Mouse (Mus musculus) CD4-positive naive resting alpha-beta T cell, adult 76 days (primary cell): ENCODE data around the gene Kctd21. TPM values are rescaled to one million over a fixed set of nuclear protein-coding genes. Genes with fewer than 3 reads are reported as not detected.

ENCODE experiments used
- total RNA-seq: library from RNA; stranded (reverse); gene quantifications from one replicate; pipeline ENCODE4 v1.2.4, GENCODE M21; 2023

Kctd21 gene
- 0.73 TPM for total RNA-seq

GRCm38 (mm10) chr7:97331726-97332666 lies at the start of gene Kctd21, which contains the start of gene Usp35:
Kctd21 (plus strand) TSS chr7:97332327.
Usp35 (minus strand) TSS chr7:97332020.

Other genes with a start within 250 kb of the Kctd21 start
- gene Usp35, start 307 bp upstream of the Kctd21 start, total RNA-seq = 6.2 TPM
- gene Alg8, start 39.3 kb downstream of the Kctd21 start, total RNA-seq = 6.9 TPM
- gene Ndufc2, start 67.7 kb downstream of the Kctd21 start, total RNA-seq = 50.6 TPM
- not detected for gene Thrsp, start 85.4 kb downstream of the Kctd21 start, total RNA-seq
- gene Kctd14, start 119.0 kb downstream of the Kctd21 start, total RNA-seq = 0.26 TPM
- gene Ints4, start 148.6 kb downstream of the Kctd21 start, total RNA-seq = 35.9 TPM
- 18.2 TPM for gene Aamdc, start 247.2 kb downstream of the Kctd21 start, total RNA-seq
- 89.7 TPM for gene Rsf1, start 247.6 kb downstream of the Kctd21 start, total RNA-seq